Mouse (Mus musculus) forebrain, embryonic 16.5 days (tissue): ENCODE results near the gene Hspa12a. TPM values are rescaled to one million over a fixed set of nuclear protein-coding genes. Genes with fewer than 3 reads are reported as not detected.

Source experiments
- ATAC-seq: fragments of 200-750 bp; cut with Nextera tagmentation; 2 replicates; pipeline ENCODE4 v1.8.0; 2017; ENCODE audit warnings: mild to moderate bottlenecking, moderate library complexity
- H3K27ac ChIP-seq: fragments of 300-500 bp; sonication (generic); 2 replicates; pipeline ENCODE4 v1.5.1; 2014; ENCODE audit warnings: low read length, control low read depth
- H3K27me3 ChIP-seq: fragments of 300-500 bp; sonication (generic); replicated peaks from 2 replicates; pipeline ENCODE4 v1.6.1; 2014; ENCODE audit warnings: low read length; ENCODE audit not compliant: control insufficient read depth, insufficient read depth
- H3K36me3 ChIP-seq: fragments of 300-500 bp; sonication (generic); 2 replicates; pipeline ENCODE4 v1.6.1; 2014; ENCODE audit not compliant: control insufficient read depth, insufficient read depth
- H3K4me1 ChIP-seq: fragments of 300-500 bp; sonication (generic); replicated peaks from 2 replicates; pipeline ENCODE4 v1.6.1; 2014; ENCODE audit warnings: low read length; ENCODE audit not compliant: control insufficient read depth, insufficient read depth
- H3K4me2 ChIP-seq: fragments of 300-500 bp; sonication (generic); 2 replicates; pipeline ENCODE4 v1.6.1; 2014; ENCODE audit warnings: mild to moderate bottlenecking, low read length, control low read depth
- H3K4me3 ChIP-seq: fragments of 300-500 bp; sonication (generic); replicated peaks from 2 replicates; pipeline ENCODE4 v1.5.1; 2014; ENCODE audit warnings: mild to moderate bottlenecking, low read length, control low read depth
- H3K9ac ChIP-seq: fragments of 300-500 bp; sonication (generic); replicated peaks from 2 replicates; pipeline ENCODE4 v1.6.1; 2014; ENCODE audit warnings: low read depth, low read length, control low read depth
- H3K9me3 ChIP-seq: fragments of 300-500 bp; sonication (generic); 2 replicates; pipeline ENCODE4 v1.6.1; 2016; ENCODE audit warnings: low read length; ENCODE audit not compliant: control insufficient read depth
- WGBS: fragments of 180-500 bp; shearing (Covaris S2); extraction: QIAGEN DNeasy Blood & Tissue Kit; methylation state at CpG from one replicate; pipeline ENCODE4 v1.1.7; 2014; 5-methylcytosine and 5-hydroxymethylcytosine counted together
- polyA plus RNA-seq: library from polyadenylated mRNA; unstranded; fragments of >200 nt; fragmentation: Nextera tagmentation; extraction: Ambion mirVana; gene quantifications from 2 replicates; pipeline ENCODE4 v1.2.1, GENCODE M21; 2015

Gene Hspa12a
- polyA plus RNA-seq, 1 experiment from 2014 or later = 67.5 TPM

- Histone ChIP-seq H3K9me3 (no peaks in the 10 kb centered on the region), H3K27ac (no peak overlapping the region), H3K27me3 (no peaks in the 10 kb centered on the region), H3K4me3 (no peak overlapping the region), H3K36me3 (peaks cover 5% of the 10 kb centered on the region; the same call in 1 of the 2 replicates), H3K9ac (no peak overlapping the region), H3K4me2 (no peak overlapping the region), H3K4me1 (peaks cover 2% of the 10 kb centered on the region)
- no peak for ATAC-seq
- 91% methylated on average over 3 of the region's 3 CpGs for WGBS
These were observed 120.2 kb downstream of the Hspa12a start for GRCm38 (mm10) chr19:58823301-58823700.

- no peaks in the 10 kb centered on the region for H3K27me3 ChIP-seq
- WGBS = 78% methylated on average over 20 of the region's 20 CpGs
- no peak overlapping the region for H3K4me2 ChIP-seq
- peaks cover 5% of the 10 kb centered on the region; the same call in 1 of the 2 replicates for H3K36me3 ChIP-seq
- no peak overlapping the region for H3K4me3 ChIP-seq
- no peak overlapping the region for H3K9ac ChIP-seq
- peaks cover 2% of the 10 kb centered on the region for H3K4me1 ChIP-seq
- H3K27ac ChIP-seq = no peak overlapping the region
- ATAC-seq = 0 out of 2 replicates have a peak, but pooled peaks have one; percentile 40
- H3K9me3 ChIP-seq = no peaks in the 10 kb centered on the region
These were observed 120.8 kb downstream of the Hspa12a start for GRCm38 (mm10) chr19:58822454-58823200.

GRCm38 (mm10) chr19:58818571-58819415, 124.7 kb downstream of the Hspa12a start:
- no peak overlapping the region for H3K4me3 ChIP-seq
- peaks cover 2% of the 10 kb centered on the region for H3K4me1 ChIP-seq
- H3K27me3 ChIP-seq = no peaks in the 10 kb centered on the region
- H3K9ac ChIP-seq = no peak overlapping the region
- WGBS = 84% methylated on average over 14 of the region's 14 CpGs
- H3K36me3 ChIP-seq = 0 out of 2 replicates have a peak, but pooled peaks cover 2% of the 10 kb centered on the region
- no peak overlapping the region for H3K4me2 ChIP-seq
- H3K27ac ChIP-seq = no peak overlapping the region
- ATAC-seq = no peak
- H3K9me3 ChIP-seq = no peaks in the 10 kb centered on the region

- Histone ChIP-seq H3K27me3 (no peaks in the 10 kb centered on the region), H3K4me2 (no peak overlapping the region), H3K36me3 (0 out of 2 replicates have a peak, but pooled peaks cover 2% of the 10 kb centered on the region), H3K27ac (no peak overlapping the region), H3K4me1 (no peaks in the 10 kb centered on the region; the same call in 1 of the 2 replicates), H3K9me3 (no peaks in the 10 kb centered on the region), H3K4me3 (no peak overlapping the region), H3K9ac (no peak overlapping the region)
- ATAC-seq = no peak
- WGBS = 92% methylated on average over 11 of the region's 11 CpGs
These were observed 126.1 kb downstream of the Hspa12a start for GRCm38 (mm10) chr19:58817398-58817797.

- ATAC-seq = no peak
These were observed 126.9 kb downstream of the Hspa12a start for GRCm38 (mm10) chr19:58816453-58817041.

GRCm38 (mm10) chr19:58815179-58815922, 128.1 kb downstream of the Hspa12a start:
- H3K27me3 ChIP-seq = no peaks in the 10 kb centered on the region
- ATAC-seq = no peak
- H3K9ac ChIP-seq = no peak overlapping the region
- no peak overlapping the region for H3K4me3 ChIP-seq
- WGBS = 78% methylated on average over 13 of the region's 13 CpGs
- no peaks in the 10 kb centered on the region for H3K9me3 ChIP-seq
- no peak overlapping the region for H3K4me2 ChIP-seq
- H3K36me3 ChIP-seq = 0 out of 2 replicates have a peak, but pooled peaks cover 2% of the 10 kb centered on the region
- H3K27ac ChIP-seq = no peak overlapping the region
- no peaks in the 10 kb centered on the region for H3K4me1 ChIP-seq

More at GRCm38 (mm10) chr19:58816453-58817041, 126.9 kb downstream of the Hspa12a start:
- Histone ChIP-seq H3K9me3 (no peaks in the 10 kb centered on the region), H3K4me2 (no peak overlapping the region), H3K27me3 (no peaks in the 10 kb centered on the region), H3K4me3 (no peak overlapping the region), H3K9ac (no peak overlapping the region), H3K36me3 (0 out of 2 replicates have a peak, but pooled peaks cover 2% of the 10 kb centered on the region), H3K27ac (no peak overlapping the region), H3K4me1 (no peaks in the 10 kb centered on the region)
- WGBS = 84% methylated on average over 17 of the region's 17 CpGs

- Histone ChIP-seq H3K4me1 (no peaks in the 10 kb centered on the region), H3K4me3 (no peak overlapping the region), H3K9me3 (no peaks in the 10 kb centered on the region), H3K4me2 (no peak overlapping the region), H3K27me3 (no peaks in the 10 kb centered on the region), H3K36me3 (no peaks in the 10 kb centered on the region), H3K9ac (no peak overlapping the region), H3K27ac (no peak overlapping the region)
- ATAC-seq = no peak; the same call in 1 of the 2 replicates
- WGBS = 73% methylated on average over 5 of the region's 5 CpGs
These were observed 132.9 kb downstream of the Hspa12a start for GRCm38 (mm10) chr19:58810536-58810935.

GRCm38 (mm10) chr19:58808864-58809263, 134.6 kb downstream of the Hspa12a start:
- Histone ChIP-seq H3K9ac (no peak overlapping the region), H3K36me3 (peaks cover 5% of the 10 kb centered on the region), H3K27me3 (no peaks in the 10 kb centered on the region), H3K4me1 (no peaks in the 10 kb centered on the region), H3K4me3 (no peak overlapping the region), H3K9me3 (no peaks in the 10 kb centered on the region), H3K4me2 (no peak overlapping the region), H3K27ac (no peak overlapping the region)
- ATAC-seq = no peak
- WGBS = 81% methylated on average over 6 of the region's 6 CpGs
